ENCODE assay signal across 27 mouse cellular contexts in genomic region chr2:108770383-108770782, GRCm38 (mm10).
"Had no signal": no experiment of that assay in that cellular context is flagged by ENCODE, and none has a peak within 500 bp of the region (broad histone marks: within the 10 kb centered on the region; RNA-seq: fewer than 3 reads in every experiment).

No protein-coding gene starts in this region.

- H3K9me3 ChIP-seq: embryonic facial prominence, embryonic 10.5 days; embryonic facial prominence, embryonic 12.5 days; embryonic facial prominence, embryonic 13.5 days; embryonic facial prominence, embryonic 15.5 days; forebrain, embryonic 10.5 days; forebrain, embryonic 12.5 days; forebrain, embryonic 13.5 days; forebrain, embryonic 15.5 days had no signal

- DNase-seq: cerebellum, adult 9-10 months; cerebellum, adult 9-11 months; cerebellum, postnatal 10 days; cerebellum, postnatal 14 days; cerebellum, postnatal 25 days; cerebellum, postnatal 36 days; embryo, embryonic 11 days; forebrain, postnatal 0 days; gastrocnemius, adult 2 months; gastrocnemius, postnatal 10 days; gastrocnemius, postnatal 14 days; gastrocnemius, postnatal 25 days; gastrocnemius, postnatal 36 days; heart, adult 11 months; heart, adult 18-20 months; heart, adult 2 months had no signal

- H3K4me3 ChIP-seq: embryonic facial prominence, embryonic 10.5 days; embryonic facial prominence, embryonic 12.5 days; embryonic facial prominence, embryonic 13.5 days; embryonic facial prominence, embryonic 15.5 days; erythroblast, embryonic 14.5 days; forebrain, embryonic 10.5 days; forebrain, embryonic 12.5 days; forebrain, embryonic 13.5 days; forebrain, embryonic 15.5 days; gastrocnemius, adult 2 months; heart, adult 2 months had no signal

- H3K4me1 ChIP-seq: embryonic facial prominence, embryonic 10.5 days; embryonic facial prominence, embryonic 12.5 days; embryonic facial prominence, embryonic 13.5 days; embryonic facial prominence, embryonic 15.5 days; forebrain, embryonic 10.5 days; forebrain, embryonic 12.5 days; forebrain, embryonic 13.5 days; forebrain, embryonic 15.5 days had no signal

- H3K36me3 ChIP-seq: embryonic facial prominence, embryonic 10.5 days; embryonic facial prominence, embryonic 12.5 days; embryonic facial prominence, embryonic 13.5 days; embryonic facial prominence, embryonic 15.5 days; forebrain, embryonic 10.5 days; forebrain, embryonic 12.5 days; forebrain, embryonic 15.5 days had no signal

- H3K9ac ChIP-seq: embryonic facial prominence, embryonic 12.5 days; embryonic facial prominence, embryonic 13.5 days; embryonic facial prominence, embryonic 15.5 days; forebrain, embryonic 12.5 days; forebrain, embryonic 13.5 days; forebrain, embryonic 15.5 days; forebrain, postnatal 0 days had no signal

- H3K27me3 ChIP-seq: embryonic facial prominence, embryonic 12.5 days; embryonic facial prominence, embryonic 13.5 days; embryonic facial prominence, embryonic 15.5 days; forebrain, embryonic 12.5 days; forebrain, embryonic 13.5 days; forebrain, embryonic 15.5 days had no signal

- H3K27ac ChIP-seq: embryonic facial prominence, embryonic 10.5 days; embryonic facial prominence, embryonic 12.5 days; embryonic facial prominence, embryonic 13.5 days; embryonic facial prominence, embryonic 15.5 days; forebrain, embryonic 10.5 days; forebrain, embryonic 12.5 days; forebrain, embryonic 13.5 days; forebrain, embryonic 15.5 days; gastrocnemius, adult 2 months; heart, adult 2 months had no signal

- ATAC-seq: forebrain, embryonic 13.5 days; forebrain, embryonic 14.5 days; forebrain, embryonic 15.5 days; forebrain, embryonic 16.5 days; forebrain, postnatal 0 days had no signal
